Mouse (Mus musculus): ENCODE measurements around the gene Hs3st5.
"Not testable (repeated sequence)": the region's sequence is repeated elsewhere in the genome, so short reads cannot be mapped to it uniquely, and the experiment has no call there.

Hs3st5 gene

DNA sequence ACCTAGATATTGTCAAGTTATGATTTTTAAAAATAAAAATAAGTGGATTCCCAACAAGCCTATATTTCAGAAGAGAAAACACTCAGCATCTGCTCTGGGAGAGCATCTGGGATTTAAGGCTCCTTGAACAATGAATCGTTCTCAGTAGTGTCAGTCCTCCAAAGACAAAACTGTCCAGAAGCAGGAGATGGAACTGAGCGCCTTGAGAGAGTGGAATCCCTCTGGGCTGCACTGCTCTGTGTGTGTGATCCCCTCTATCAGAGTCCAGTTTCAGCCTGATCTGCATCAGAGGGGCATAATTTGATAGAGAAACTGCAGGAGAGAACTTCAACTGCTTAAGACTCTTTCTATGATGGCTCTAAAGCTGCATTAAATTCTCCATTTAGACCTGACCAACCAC lies 49.5 kb downstream of the Hs3st5 start:
- DNase-seq (ENCODE audit: extremely low read depth, low read depth, low spot score): no peak

DNA sequence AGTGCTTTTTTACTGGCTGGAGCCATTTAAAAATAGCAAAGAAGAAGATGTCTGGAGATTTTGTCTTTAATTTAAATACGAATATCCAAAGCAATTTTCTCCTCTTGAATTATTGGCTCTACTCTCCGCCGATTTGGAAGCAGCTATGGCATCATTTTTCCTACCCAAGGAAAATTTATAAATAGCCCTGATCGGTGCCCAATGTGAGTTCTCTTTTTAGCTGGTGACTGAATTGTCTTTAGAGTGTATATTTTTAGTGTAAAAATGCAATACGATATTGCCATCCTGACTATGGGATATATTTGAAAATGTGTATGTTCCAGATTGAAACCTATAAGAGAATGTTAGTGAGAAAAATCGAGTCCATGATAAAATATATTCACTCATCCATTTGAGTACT lies 51.1 kb downstream of the Hs3st5 start:
- no peak for DNase-seq (ENCODE audit: extremely low read depth, low read depth, low spot score)

DNA sequence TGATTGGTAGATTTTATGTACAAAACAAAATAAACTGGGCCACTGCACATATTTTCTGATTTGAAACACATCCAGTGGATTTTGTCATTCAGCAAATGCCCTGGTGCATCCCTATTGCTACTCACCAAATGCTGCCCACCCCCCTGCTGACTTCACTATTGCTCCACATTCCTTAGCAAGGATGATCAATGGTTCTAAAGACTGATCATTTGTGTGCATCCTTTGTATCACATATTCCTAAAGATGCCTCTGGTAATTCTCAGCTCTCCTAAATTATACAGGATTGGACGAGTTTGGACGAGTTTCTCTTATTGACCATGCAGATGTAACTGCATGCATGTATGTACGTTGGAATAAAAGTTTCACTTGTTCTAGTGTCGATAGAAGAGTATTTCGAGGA lies 52.1 kb downstream of the Hs3st5 start:
- no peak for DNase-seq (ENCODE audit: extremely low read depth, low read depth, low spot score)

DNA sequence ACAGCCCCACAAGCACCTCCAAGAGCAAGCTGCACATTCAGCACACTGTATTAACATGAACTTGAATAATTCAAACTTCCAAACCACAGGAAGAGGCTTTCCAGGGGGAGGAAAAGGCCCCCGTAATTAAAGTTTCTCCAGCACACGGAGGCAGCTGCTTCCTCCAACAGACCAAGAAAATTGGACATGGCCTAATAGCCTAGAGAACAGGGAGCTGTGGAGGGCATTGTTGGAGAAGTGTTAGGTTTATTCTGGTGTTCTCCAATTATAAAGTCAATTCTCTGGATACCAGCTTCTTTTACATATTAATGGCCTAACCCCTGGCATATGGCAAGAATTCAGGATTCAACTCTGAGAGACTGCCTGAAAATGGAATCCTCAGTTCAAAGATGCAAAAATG lies 60.6 kb downstream of the Hs3st5 start:
- no peak for DNase-seq (ENCODE audit: extremely low read depth, low read depth, low spot score)

DNA sequence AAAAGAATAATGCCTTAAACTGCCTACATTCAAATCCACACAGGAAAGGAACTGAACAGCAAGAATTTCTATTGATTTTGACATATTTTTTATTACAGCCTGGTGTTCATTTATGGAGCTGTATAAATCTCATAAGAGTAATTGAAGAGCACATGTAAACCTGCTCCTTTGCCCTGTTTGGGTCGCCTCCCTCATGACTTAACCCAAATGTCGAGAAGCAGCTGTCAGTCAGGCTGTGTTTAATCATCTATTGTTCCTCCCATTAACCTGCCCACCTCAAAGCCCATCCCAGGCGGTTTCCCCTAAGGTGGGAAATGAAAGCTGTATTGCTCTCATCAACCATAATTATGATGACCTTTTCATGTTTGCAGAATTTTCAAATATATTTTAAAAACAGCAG lies 65.9 kb downstream of the Hs3st5 start:
- no peak for DNase-seq (ENCODE audit: extremely low read depth, low read depth, low spot score)

DNA sequence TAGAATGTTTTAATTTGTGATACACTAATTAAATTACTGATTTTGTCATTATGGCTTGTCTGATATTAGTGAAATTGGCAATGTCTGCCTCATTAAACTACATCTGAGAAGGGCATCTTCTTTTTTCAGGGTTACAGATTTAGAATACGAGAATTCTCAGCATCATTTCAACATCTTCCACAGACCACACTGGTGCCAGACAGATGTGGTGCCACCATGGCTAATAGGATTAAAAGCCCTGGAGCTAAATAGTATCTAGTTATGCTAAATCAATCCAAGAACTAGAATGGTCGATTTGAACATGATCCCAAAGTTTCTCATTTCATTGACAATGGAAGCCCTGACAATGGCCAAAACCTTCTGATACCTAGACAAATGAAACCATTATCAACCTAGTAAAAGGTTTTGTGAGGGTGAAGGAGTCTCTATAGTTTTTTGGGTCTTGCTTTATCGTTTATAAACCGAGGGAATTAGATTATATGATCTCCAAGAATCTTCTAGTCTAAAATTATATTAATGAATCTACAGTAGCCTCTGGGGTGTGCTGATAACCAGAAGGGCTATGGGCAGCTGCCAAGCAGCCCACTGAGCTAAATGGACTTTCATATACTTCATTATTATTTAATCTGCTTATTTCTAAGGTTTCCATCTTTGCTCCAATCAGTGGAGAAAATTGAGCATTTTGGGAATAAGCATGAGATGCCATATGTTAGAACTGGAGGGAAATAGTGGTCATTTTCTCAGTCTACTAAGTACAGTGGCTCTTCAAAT lies 71.9 kb downstream of the Hs3st5 start:
- DNase-seq (ENCODE audit: extremely low read depth, low read depth, low spot score): no peak

DNA sequence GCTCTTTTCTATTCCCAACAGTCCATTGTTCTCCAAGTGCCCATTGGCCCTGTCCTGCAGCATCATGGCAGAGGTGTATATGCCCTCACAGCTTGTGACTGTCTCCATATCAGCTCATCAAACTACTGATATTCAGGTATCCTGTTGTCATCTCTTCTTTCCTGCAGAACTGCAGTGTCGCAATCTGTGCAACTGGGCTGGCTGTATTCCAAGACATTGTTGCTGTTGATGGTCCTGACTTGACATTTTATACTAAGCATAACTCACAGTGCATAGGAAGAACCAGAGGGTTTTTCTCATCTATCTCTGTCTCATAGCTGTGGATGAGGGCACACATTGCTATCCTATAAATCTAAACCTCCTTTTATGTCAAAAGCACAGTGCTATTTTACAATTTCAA lies 103.8 kb downstream of the Hs3st5 start:
- no peak for DNase-seq (ENCODE audit: extremely low read depth, low read depth, low spot score)

DNA sequence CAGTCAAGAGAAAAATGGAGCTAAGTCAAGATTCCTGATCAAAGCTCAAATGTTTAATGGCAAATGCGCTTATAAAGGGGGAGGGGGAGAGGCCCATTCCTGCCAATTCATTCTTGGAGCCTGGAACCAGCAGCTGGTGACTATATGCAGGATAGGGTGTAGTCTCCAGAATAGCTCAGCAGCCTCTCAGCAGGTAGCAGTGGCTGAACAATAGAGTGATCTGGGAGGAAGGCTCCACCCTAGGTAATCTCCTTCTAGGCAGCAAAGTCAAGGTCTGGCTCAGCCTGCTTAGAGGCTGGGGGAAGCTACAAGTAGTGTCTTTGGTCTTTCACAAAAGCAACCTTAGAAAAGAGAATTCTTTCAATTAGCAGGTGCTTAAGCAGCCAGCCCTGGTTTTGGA lies 104.8 kb downstream of the Hs3st5 start:
- not testable (repeated sequence) for DNase-seq (ENCODE audit: extremely low read depth, low read depth, low spot score)

DNA sequence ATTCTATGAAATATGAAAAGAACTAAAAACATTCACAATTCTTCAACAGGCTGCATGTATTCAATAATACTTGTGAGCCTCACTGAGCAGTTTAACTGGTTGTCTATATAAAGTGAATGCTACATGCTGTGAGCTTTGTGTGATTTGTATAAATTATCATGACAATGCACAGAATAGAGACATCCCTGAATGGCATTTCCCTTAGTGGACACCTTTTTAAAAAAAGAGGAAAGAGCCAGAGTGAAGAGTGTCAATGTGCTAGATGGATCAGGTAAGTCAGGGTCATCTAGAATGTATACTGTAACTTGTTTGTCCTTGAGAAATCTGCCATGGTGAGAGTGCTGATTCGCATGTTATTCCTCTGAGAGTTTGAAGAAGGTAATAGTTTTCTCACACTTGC lies 116.4 kb downstream of the Hs3st5 start:
- no peak for DNase-seq (ENCODE audit: extremely low read depth, low read depth, low spot score)

DNA sequence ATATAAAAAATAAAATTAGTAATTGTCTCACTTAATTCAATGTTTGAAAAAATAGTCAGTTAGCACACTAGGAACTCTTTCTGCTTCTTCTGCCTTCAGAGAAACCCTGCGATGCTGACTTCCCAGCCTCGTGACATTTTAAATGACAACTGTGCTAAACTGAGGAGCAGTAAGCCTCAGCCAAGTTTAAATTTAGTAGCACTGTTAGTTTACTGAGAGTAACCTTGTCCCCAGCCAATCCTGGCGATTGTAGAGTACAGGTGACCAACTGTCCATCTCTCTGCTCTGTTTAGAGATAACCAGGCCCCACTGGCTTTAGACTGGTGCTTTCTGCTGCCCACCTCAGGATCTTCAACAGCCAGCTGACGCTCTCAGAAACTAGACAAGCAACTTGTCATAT lies 121.3 kb downstream of the Hs3st5 start:
- DNase-seq (ENCODE audit: extremely low read depth, low read depth, low spot score): no peak

DNA sequence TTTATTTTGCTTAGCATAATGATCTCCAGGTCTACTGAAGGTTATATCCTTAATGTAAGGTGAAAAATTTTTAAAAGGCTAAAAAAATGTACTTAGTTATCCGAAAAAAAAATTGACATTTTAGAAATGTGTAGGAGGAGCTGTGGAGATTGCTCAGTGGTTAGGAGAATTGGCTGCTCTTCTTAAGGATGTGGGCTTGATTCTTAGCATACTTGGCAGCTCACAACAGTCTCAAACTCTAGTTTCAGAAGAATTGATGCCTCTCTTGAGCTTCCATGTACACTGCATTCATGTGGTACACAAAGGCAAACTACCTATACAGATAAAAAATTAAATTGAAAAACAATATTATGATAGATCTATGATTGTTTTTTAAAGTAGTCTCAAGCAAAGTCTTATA lies 125.1 kb downstream of the Hs3st5 start:
- no peak for DNase-seq (ENCODE audit: extremely low read depth, low read depth, low spot score)

DNA sequence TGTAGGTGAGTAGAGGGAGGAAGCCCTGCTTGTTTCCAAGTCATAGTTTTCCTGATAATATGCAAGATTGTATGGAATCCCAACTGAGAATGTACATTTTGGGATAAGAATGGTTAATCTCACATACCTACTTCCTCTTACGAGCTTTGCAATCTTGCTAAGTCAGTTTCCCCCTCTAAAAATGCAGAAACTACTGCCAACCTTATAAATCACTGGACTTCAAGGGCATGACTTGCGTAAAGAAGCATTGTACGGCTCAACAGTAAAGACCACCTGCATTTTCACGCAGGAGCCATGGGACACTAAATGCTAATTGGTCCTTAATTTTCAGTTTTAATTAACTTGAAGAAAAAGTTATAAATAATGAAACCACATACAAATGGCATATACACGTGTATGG lies 144.0 kb downstream of the Hs3st5 start:
- DNase-seq (ENCODE audit: extremely low read depth, low read depth, low spot score): no peak

DNA sequence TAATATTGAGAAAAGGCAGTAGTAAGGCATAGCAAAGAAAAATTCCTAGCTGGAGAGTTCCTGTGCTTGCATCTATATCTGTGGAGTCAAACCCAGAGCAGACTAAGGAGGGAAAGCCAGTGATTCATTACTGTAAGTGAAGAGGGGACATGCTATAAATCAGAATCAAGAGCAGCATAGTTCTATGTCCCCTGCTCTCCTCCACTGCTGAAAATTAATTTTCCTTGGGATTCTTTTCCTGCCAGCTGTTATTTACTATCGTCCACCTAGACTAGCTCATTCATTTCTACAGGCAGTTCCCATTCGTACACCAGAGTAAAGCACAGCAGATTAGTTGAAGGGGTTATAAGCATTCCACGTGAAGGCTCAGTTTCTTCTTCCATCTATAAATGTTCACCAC lies 207.4 kb downstream of the Hs3st5 start:
- DNase-seq (ENCODE audit: extremely low read depth, low read depth, low spot score): no peak

DNA sequence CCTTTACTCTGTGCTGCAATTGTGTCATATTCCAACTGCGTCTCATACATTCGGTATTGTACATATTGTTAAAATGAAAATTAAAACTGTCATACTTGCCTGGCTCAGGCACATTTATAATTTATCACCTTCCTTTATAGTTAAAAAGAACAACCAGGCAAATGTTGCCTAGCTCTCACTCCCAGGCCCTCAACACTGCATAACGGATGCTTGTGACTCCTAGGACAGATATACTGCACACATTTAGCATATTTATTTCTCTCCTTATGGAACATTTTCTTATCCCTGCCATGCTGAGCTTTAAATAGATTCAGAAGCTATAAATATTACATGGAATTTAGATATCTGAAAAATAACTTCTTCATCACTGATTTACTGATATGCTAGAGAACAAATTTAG lies 219.6 kb downstream of the Hs3st5 start:
- DNase-seq (ENCODE audit: extremely low read depth, low read depth, low spot score): no peak

DNA sequence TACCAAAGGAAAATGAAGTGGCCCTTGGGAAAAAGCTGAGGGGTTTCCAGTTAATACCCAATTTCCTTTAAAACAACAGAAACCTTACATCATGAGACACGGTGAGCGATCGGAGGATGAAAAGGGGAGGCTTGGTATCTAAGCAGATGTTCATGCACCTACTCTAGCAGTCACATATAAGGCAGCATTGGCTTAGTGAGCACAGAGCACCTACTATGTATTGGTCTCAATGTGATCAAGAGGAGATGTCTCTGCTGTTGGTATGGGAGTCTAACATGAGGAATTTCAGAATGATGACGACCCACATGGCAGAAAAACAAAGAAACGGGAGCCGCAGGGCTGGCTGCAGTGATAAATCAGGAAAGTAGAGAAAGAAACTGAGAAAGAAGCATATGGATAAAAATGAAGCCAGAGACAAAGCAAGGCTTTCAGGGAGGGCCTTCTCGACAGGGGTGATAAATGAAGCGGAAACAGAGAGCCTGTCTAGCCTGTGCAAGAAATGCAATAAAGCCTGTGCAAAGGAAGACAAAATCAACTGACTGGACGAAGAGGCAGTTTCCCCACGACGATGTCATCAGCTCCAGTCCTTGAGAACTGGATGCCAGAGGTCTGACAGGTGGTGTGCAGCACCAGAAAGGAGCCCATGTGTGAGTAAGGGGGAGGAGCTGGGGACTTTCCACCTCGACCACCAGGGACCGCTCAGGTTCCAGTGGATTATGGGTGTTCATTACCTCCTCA lies 222.9 kb downstream of the Hs3st5 start:
- DNase-seq (ENCODE audit: extremely low read depth, low read depth, low spot score): no peak

DNA sequence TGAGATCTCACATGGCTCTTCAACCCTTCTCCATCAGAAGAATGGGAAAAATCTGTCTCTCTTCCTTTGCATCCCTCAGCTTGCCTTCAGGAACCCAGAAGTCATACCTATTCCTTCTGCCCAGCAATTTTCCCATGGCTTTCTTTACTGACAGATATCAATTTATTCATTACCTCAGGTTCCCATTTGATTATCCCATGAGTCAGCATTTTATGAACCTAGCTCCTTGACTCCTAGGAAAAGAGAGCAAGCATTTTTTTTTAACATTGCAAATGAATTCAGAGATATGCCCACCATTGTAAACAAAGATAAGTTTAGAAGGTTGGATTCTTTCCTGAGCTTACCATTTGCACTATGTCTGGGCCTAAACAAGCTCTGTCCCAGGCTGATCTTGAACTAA lies 232.8 kb downstream of the Hs3st5 start:
- DNase-seq (ENCODE audit: extremely low read depth, low read depth, low spot score): no peak

DNA sequence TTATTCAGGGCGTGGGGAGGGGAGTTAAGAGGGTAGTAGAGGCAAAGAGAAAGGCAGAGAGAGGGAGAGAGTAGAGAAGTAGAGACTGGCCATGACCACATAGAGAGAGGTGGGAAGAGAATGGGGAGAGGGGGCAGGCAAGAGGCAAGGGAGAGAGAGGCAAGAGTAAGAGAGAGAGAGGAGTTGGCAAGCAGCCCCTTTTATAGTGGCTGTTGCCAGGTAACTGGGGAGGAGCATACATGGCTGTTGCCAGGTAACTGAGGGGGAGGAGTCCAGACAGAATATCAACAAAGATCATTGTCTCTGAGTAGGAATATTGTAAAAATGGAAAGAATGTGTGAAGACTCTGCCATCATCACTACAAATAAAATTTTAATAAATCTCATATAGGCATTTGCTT lies 243.4 kb downstream of the Hs3st5 start:
- DNase-seq (ENCODE audit: extremely low read depth, low read depth, low spot score): no peak

DNA sequence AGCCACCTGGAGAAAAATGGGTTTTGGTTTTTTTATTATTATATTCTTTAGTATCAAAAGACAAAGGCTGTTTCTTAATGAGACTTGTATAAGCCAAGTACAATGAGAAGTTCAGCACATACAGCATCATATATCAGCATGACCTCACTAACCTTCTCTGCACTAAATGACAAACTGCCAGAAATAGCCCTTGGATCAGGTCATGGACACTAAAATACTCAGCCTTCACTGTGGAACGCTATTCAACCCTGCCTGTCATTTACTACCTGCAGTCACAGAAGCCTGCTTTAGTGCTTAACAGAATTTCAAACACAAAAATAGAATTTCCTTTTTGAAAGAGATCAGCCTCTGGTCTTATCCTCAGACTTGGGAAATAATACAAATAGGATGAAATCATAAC lies 247.9 kb downstream of the Hs3st5 start:
- no peak for DNase-seq (ENCODE audit: extremely low read depth, low read depth, low spot score)

DNA sequence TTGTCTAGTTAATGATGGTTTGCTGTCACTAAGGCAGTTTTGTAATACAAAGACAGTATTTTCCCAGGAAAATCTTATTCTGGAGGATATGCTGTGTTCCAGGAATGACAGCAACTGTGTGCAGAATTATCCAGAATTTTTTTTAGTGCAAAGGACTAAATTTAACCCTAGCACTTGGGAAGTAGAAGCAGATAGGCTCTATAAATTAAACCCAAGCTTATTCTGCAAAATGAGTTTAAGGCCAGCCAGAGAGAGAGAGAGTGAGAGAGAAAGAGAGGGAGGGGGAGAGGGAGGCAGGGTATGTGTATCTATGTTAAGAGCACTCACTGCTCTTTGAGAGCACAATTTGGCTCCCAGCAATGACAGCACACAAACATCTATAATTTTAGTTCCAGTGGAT lies 267.0 kb downstream of the Hs3st5 start:
- no peak for DNase-seq (ENCODE audit: extremely low read depth, low read depth, low spot score)

DNA sequence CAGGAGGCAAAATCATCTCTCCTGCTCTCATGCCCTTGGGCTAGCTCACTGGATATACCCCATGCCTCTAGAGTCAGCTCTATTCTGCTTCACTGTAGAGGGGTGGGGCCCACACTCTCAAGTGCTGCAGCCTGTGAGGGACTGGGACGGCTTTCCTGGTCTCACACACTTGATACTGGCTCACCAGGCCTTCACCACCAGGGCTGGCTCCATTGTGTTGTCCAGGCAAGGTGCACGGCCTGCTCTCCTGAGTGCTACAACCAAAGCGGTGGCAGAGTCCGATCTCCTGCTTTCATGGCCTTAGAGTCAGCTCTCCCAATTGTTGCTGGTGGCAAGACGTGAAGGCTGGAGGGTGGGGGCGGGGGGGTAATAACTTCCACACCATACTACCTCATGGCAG lies 268.3 kb downstream of the Hs3st5 start:
- no peak for DNase-seq (ENCODE audit: extremely low read depth, low read depth, low spot score)

DNA sequence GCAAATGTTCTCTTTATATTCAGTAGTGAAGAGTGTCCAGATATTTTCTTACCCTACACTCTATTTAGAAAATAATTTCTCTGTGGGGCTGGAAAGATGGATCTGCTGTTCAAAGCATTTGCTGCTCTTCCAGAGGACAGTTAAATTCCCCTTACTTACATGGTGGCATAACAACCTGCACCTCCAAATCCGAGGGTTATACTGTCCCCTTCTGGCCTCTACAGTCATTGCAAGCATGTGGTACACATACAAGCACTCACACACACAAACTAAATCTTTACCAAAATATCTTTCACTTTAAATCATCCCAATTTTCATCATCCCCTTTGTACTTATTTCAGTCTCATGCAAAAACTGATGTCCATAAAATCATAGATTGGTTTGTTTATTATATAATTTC lies 275.0 kb downstream of the Hs3st5 start:
- no peak for DNase-seq (ENCODE audit: extremely low read depth, low read depth, low spot score)

DNA sequence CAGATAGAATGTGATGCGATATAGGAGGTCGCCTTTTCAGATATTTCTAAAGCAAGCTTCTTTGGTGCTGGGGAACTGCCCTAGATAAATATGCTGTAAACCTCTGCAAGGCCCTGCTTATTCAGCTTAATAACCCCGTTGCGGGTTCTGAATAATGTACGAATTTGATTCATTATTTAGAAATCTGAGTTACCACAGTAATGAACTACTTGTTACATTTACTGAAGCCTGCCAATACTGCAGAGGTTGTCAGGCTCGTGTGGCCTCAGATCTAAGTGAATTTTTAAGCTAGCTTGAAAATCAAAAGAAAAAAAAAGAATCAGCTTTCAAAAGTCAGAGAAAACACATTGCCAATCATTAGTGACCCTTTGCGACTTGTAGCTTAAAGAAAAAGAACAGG lies 280.4 kb downstream of the Hs3st5 start:
- DNase-seq (ENCODE audit: extremely low read depth, low read depth, low spot score): no peak

DNA sequence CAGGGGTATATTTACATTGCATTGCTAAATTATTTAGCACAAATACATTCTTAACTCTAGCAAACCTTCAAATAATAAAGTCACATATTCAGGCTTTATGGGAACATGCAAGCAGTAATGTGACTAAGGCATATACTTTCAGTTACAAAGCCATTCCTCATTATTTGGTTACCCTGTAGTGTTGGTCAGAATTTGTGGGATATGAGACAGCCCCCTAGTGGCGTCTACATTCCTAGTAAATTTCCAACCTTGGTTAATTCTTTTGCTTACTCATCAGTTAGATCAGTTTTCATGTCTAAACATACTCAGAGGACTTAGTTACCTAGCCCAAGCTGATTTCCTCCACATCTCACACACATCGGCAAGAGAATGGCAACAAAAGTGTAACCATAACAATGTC lies 285.2 kb downstream of the Hs3st5 start:
- no peak for DNase-seq (ENCODE audit: extremely low read depth, low read depth, low spot score)

Data from fat pad, adult 2 months (tissue).